Mouse (Mus musculus): Measurements from ENCODE around the gene A630095N17Rik. TPM values are rescaled to one million over a fixed set of nuclear protein-coding genes. Genes with fewer than 3 reads are reported as not detected.

A630095N17Rik gene
- total RNA-seq, 2 experiments from 2014 or later: not detected

DNA sequence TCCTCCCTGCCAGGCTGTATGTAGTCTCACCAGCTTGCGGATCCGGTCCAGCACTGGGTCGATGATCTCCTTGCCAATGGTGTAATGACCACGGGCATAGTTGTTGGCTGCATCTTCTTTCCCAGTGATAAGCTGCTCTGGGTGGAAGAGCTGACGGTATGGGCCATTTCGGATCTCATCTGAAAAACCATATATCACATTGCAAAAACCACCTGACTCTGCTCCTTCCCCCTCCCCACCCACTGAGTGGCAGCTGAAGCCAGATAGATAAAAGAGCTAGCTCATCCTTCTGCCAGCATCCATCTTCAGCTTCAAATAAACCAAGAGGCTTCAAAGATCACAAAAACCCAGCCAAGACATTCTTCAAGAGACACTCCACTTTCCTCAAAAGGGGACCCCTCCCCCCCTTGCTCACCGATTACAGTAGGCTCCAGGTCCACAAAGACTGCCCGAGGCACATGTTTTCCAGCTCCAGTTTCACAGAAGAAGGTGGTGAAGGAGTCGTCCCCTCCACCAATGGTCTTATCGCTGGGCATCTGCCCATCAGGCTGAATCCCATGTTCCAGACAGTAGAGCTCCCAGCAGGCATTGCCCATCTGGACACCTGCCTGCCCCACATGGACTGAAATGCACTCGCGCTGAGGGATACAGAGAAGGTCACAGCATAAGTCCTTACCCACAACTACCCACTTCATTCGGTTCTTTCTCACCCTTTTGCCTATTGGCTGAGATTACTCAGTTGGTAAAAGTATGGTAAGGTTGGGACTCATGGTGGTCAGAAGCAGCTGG, 14.9 kb downstream of the A630095N17Rik start:
- no peak for ATAC-seq (ENCODE audit: poor library complexity, severe bottlenecking)

- ATAC-seq (ENCODE audit: poor library complexity, severe bottlenecking): no peak
Measured at GRCm38 (mm10) chr1:75215785-75216184, 16.1 kb downstream of the A630095N17Rik start.

GRCm38 (mm10) chr1:75214886-75215285, 17.0 kb downstream of the A630095N17Rik start:
- no peak for ATAC-seq (ENCODE audit: poor library complexity, severe bottlenecking)

DNA sequence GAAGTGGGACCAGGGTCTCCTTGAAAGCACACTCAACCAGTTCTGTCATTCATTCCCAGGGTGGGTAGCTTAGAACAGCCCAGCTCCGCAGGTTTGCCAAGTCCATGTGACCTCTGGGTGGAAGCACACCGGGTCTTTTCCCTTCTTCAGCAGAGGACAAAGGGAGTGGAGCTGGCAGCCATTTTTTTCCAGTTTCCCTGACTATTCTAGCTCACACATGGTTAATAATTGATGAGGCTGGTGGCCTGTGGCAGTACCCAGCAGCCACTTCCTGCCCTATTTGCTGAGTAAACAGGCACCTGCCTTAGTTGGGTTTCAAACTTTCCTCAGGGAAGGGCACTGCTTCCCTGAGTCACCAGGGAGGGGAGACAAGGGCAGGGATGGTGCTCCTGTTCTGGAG, 17.5 kb downstream of the A630095N17Rik start:
- no peak for ATAC-seq (ENCODE audit: poor library complexity, severe bottlenecking)

- ATAC-seq (ENCODE audit: poor library complexity, severe bottlenecking): peak; percentile 57
Measured at GRCm38 (mm10) chr1:75213096-75213495, 18.8 kb downstream of the A630095N17Rik start.

DNA sequence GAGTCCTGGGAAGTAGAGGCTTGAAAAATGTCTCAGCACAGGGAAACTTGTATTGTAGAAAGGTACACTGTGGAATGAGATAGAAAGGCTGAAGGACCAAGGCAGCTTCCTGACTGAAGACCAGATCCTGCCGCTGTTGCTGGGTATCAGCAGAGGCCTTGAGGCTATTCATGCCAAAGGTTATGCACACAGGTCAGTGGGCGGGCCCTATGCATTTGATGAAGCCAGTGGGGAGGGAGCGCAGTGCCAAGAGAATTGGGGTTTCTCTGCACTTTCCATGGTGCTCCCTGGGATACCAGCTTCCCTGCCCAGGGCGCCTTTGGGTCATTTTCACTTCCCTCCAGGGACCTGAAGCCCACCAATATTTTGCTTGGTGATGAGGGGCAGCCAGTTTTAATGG, 19.4 kb downstream of the A630095N17Rik start:
- ATAC-seq (ENCODE audit: poor library complexity, severe bottlenecking): no peak

DNA sequence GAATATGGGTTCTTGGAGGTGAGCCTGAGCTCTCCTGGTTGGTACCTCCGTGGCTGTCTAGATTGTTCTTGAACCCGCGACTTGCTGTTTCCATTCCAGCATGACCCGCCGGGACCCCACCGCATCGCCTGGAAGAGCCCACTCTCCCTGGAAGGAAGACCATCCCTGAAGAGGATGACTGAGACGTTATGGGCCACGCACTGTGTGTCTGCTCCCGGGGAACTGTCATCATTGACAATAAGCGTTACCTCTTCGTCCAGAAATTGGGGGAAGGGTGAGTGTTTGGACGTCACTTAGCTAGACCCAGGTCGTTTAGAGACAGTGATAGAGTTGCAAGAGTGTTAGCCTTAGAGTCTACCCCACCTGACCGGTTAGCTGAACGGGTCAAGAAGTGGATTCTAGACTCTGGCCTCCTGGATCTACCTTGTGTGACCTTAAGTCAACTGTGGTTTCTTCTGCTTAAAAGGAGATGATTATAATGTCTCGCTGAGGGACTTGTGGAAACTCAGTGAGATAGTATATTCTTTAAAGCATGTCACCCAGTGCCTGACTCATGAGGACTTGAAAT, 20.7 kb downstream of the A630095N17Rik start:
- ATAC-seq (ENCODE audit: poor library complexity, severe bottlenecking): no peak

- ATAC-seq (ENCODE audit: poor library complexity, severe bottlenecking): peak; percentile 83
Measured at GRCm38 (mm10) chr1:75210136-75211087, 21.5 kb downstream of the A630095N17Rik start, which contains the start of the genes Glb1l and Stk16. TSS of gene Glb1l (minus strand) at chr1:75210813. TSS of gene Stk16 (plus strand) at chr1:75210838.

GRCm38 (mm10) chr1:75208967-75209678, 22.8 kb downstream of the A630095N17Rik start:
- ATAC-seq (ENCODE audit: poor library complexity, severe bottlenecking): peak; percentile 12; the same call in 1 of the 2 replicates

DNA sequence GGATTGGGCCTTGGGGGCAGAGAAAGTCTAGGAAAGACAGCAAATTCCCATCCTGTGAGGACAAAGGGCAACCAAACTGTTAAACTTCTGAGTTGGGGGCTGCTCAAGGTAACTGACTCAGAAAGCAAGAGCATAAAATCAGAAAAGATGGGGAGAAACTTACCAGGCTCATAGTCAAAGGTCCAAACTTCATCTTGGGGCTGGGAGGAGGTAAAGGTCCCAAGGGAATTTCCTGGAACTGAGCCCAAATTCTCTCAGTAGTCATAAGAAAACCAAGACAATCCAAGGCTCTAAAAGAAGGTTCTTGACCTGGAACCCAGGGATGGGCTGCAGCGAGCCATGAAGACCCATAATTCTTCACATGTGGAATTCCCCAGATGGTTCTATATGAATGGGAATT, 30.7 kb downstream of the A630095N17Rik start:
- no peak for ATAC-seq (ENCODE audit: poor library complexity, severe bottlenecking)

DNA sequence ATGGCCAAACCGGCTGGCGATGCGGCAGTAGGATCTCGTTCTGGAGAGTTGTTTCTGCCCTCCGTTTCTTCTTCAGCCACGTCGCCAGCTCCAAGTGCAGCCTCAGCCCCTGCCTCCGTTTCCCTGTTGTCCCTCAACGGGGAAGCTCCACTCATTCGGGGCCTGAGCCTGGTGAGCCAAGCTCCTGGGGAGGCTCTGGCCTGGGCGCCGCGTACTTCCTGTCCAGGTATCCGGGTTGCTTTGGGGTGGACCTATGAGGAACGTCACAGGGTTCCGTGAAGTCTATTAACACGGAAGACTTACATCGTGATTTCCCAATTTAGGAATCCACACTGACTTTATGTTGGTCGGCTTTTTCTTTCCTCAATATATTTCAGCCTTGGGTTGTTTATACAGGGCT, 39.5 kb downstream of the A630095N17Rik start:
- ATAC-seq (ENCODE audit: poor library complexity, severe bottlenecking): peak; percentile 60

DNA sequence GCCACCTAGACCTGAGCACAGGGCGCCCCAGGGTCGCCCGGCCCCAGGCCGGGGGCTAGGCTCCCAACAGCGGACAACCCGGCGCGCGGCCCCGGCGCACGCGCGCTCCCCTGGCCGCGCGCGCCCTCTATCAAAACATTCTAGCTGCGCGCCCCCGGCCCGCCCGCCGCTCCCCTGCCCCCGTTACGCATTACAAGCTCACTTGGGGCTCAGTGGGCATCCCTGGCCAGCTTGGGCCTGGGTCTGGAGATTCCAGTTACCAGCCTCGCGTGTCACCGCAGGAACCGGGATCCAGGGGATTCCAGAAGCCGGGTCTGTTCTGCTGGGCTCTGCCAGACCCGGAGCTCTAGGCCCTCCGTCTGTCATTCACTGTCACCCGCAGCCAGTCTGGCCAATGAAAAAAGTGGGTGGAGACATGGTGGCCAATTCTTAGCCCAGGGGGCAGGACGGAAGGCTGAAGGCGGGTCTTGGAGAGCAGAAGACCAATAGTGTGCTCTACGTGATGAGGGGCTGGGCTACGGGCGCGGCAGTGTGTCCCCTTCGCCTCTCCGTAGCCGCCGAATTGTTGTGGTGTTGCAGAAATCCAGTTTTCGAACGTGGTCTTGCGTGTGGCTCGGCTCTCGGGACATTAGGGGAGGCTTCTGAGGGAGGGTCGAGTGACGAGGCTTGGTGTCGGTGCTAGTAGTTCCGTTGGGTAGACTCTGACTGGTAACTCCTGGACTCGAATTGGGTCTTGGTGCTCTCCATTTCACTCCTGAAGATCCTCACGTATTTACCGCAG, 40.1 kb downstream of the A630095N17Rik start, which contains the start of the genes Ankzf1 and Atg9a:
TSS of gene Ankzf1 (plus strand) at position 530 of the 781 bp plus-strand sequence.
TSS of gene Atg9a (minus strand) at position 575 of the 781 bp plus-strand sequence.
- peak; percentile 85 for ATAC-seq (ENCODE audit: poor library complexity, severe bottlenecking)

GRCm38 (mm10) chr1:75191258-75191621, 40.7 kb downstream of the A630095N17Rik start:
- ATAC-seq (ENCODE audit: poor library complexity, severe bottlenecking): no peak

DNA sequence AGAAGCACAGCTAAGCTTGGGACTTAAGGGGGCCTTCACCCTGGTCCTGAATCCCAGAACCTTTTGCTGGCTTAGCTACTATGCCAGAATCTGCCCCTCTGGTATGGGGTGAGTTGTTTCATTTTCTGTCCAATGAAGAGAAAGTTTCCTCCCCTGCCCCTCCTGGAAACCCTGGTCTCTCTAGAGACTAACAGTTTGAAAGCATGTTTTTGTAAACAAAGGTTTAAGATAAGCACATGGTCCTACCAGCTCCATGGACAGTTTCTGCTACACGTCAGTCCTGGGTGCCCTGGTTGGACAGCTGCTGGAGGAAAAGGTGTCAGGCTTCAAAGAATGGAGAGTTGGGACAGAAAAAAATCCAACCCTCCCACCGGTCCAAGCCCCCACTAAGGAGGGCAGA, 41.3 kb downstream of the A630095N17Rik start:
- ATAC-seq (ENCODE audit: poor library complexity, severe bottlenecking): no peak

- peak; percentile 74 for ATAC-seq (ENCODE audit: poor library complexity, severe bottlenecking)
Measured at GRCm38 (mm10) chr1:75187914-75188483, 43.9 kb downstream of the A630095N17Rik start.

DNA sequence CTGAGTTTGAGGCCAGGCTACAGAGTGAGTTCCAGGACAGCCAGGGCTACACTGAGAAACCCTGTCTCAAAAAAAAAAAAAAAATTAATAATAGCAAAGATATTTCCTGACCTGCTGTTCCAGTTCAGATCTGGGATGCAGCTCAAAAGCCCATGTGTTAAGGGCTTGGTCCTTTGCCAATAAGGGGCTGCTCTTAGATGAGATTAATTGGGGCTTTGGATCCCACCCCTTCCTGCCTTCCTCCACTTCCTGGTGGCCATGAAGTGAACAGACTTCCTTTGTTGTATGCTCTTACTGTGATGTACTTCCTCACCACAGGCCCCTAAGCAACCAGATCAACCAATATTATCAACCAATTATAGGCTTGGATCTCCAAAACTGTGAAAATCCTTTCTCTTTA, 44.8 kb downstream of the A630095N17Rik start:
- no peak for ATAC-seq (ENCODE audit: poor library complexity, severe bottlenecking)

- ATAC-seq (ENCODE audit: poor library complexity, severe bottlenecking): no peak
Measured at GRCm38 (mm10) chr1:75185495-75185894, 46.4 kb downstream of the A630095N17Rik start.

DNA sequence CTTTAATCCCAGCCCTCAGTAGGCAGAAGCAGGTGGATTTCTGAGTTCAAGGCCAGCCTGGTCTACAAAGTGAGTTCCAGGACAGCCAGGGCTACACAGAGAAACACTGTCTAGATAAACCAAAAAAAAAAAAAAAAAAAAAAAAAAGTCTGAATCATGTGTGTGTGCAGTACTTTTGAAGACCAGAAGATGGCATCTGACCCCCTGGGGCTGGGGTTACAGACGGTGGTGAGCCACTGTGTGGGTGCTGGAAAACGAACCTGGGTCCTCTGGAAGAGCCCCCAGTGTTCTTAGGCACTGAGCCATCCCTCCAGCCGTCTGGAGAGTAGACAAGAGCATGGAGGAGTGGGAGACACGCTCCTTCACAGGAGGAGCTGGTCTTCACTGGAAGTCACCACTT, 49.7 kb downstream of the A630095N17Rik start:
- ATAC-seq (ENCODE audit: poor library complexity, severe bottlenecking): no peak

GRCm38 (mm10) chr1:75181377-75181870, 50.5 kb downstream of the A630095N17Rik start:
- no peak for ATAC-seq (ENCODE audit: poor library complexity, severe bottlenecking)
